Mouse (Mus musculus) activated CD4-positive, CD25-positive, alpha-beta regulatory T cell (primary cell): ENCODE measurements around the gene Tas1r1. TPM values are rescaled to one million over a fixed set of nuclear protein-coding genes. Genes with fewer than 3 reads are reported as not detected.

Source experiments
- polyA plus RNA-seq, 2 experiments: library from polyadenylated mRNA; unstranded; fragments of 100-300 nt; shearing (Covaris generic); gene quantifications; one replicate each; pipeline ENCODE4 v1.2.1; 2017

The Tas1r1 gene
- polyA plus RNA-seq: under 1 TPM in 1 of 2 experiments, not detected in 1; 0.07 TPM

DNA sequence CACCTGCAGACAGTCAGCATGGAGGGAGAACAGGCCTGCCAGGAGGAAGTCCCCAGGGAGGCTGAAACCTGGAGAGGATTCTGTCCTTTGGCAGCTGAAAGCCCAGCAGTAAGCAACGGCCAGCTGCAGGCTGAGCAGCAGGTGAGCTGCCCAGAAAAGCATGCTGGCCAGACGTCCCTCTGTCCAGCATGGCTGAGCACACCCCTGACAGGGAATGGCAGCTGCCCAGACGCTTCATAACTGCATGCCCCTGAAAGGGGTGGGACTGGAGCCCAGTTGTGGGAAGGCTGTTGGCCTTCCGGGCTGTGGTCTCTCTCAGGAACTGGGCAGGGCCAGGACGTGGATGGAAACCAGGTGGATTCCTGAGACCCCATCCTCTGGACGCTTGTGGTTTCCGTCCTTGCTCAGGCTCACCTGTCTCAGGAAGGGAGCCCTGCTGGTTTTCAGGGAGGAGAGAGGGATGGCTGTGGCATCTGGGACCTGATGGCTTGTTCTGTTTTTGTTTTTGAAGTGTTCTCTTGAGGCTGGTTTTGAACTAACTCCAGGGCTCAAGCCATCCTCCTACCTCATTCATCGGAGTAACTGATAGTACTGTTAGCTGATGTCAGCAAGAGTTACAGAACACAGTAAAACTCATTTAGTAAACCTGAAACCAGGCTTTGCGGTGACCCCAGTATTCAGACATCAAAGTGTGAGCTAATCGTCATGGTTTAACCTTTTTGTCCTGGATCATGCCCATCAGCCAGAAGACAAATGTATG, at the start of gene Tas1r1:
Gene Tas1r1 (minus strand): TSS at position 344 of the 760 bp plus-strand sequence.

DNA sequence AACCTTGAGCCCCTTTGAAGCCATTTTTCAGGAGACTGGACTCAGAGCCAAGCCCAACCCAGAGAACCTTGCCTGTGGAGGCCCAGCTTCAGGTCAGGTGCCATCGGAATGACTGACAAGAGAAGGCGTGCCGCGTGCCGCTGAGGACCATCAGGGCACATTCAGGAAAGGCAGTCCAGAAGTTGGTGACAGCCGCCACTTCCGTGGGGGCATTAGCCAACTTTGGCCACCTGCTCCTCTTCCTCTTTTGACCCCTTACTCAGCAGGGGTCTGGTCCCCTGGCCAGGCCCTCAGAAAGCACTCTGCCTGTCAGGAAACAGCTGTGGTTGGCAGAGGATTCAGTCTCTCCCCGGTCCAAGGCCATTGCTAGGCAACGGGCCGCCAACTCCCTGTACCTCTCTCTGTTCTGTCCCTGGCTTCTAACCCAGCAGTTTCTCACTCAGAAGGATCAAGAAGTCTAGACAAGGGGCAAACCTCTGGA, 33.8 kb upstream of the Tas1r1 start, which contains the start of gene Plekhg5:
Gene Plekhg5 (plus strand): TSS at position 378 of the 481 bp plus-strand sequence.

DNA sequence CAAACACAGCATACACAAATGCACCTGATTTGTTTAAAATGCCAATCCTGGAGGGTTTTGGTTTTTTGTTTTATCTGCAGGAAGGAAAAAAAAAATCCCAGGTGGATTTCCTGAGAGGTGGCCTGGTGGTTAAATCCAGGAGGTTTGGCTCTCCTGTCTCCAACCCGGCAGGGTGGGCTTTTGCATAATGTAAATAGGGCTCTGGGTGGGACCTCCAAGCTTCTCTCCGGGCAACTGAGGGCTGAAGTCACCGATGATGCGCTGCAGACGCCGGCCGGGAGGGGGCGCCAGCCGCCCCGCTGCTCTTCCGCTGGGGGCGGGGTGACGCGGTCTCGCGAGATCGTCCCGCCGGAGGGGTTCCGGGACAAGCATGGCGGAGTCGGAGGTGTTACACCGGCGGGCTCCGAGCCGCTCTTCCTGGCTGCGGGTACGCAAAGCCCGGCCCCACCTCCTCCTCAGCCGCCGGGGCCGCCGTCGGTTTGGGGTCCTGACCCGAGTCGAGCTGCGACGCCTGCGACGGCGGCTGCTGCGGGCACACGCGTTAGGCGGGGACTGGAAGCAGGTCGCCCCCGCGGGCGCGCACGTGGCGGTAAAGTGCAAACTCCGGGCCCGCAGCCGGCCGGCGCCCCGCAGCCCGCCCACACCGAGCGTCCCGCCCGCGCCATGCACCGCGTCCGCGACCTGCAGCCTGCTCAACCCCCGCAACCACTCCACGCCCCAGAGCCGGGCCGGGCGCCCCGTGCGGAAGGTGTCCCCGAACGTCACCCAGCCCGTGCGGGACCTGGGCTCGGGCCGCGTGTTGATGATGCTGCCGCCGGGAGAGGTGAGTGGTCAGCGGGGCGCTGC, 840 bp upstream of the Tas1r1 start, which contains the start of gene Nol9:
Gene Nol9 (plus strand): TSS at position 337 of the 846 bp plus-strand sequence.

DNA sequence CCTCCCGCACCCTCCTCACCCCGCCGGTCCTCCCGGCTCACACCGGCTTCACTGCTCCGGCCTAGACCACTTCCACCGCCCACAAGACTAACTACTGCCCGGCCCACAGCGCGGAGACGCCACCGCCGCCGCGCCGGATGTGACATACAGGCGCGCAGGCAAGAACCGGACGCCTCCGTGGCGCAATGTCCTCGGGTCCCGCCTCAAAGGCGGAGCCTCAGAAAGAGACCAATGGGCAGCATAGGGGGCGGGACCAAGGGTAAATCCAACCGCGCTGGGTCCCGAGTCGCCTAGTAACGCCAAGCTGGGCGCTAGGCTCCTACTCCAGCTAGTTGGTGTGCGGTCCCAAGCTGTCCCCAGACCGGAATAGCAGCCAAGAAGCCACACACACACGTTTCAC, 10.8 kb downstream of the Tas1r1 start, which contains the start of gene Zbtb48:
Gene Zbtb48 (minus strand): TSS at position 148 of the 400 bp plus-strand sequence.

DNA sequence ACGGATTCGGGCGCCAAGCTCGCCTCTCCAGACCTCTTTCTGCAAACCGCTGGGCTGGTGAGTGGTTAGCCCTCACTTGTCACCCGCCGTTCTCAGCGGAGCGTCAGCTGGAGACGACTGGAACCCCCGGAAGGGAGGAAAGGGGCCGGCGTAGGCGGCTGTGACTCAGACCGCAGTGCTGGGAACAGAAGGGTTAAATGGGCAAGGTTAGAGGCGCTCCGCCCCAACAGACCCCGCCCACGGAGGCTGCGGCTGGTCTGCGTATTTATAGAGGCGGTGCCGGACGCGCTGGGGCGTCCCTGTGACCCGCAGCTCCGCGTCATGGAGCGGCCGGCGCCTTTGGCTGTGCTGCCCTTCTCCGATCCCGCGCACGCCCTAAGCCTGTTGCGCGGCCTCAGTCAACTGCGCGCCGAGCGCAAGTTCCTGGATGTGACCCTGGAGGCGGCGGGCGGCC, 29.7 kb downstream of the Tas1r1 start, which contains the start of gene Klhl21:
Gene Klhl21 (plus strand): TSS at position 182 of the 454 bp plus-strand sequence.

DNA sequence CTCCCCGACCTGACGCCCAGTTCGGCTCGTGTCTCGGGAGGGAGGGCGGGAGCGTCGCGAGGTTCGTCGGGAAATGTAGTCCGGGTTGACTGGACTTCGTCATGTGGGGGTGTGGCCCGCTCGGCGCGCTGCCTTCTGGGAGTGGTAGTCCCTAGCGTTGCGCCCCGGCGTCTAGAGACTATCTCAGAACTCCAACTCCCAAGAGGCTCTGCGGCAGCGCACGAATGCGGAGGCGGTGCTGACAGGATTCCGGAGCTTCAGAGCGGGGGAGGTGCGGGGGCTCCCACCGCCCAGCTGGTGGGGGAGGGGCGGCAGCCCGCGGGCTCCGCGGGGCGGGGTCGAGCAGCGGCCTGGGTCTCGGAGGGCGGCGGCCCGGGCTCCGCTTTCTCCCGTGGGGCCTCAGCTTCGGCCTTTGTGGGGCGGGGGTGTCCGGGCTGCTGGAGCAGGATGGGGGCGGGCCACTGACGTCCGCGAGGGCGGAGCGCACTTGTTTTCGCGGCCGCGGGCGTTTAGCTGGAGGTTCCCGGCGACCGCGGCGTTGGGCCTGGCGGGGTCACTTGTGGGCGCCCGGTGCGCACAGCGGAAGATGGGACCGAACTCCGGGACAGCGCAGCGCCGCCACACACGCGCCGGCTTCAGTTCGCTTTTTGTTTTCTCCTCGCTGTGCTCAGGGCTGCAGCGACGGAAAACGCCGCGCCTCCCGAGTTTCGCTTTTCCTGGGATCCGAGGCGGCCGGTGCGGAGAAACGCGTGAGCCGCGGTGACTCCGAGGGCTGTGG, 42.0 kb downstream of the Tas1r1 start, which contains the start of gene Phf13:
Gene Phf13 (minus strand): TSS at position 86 of the 778 bp plus-strand sequence.

DNA sequence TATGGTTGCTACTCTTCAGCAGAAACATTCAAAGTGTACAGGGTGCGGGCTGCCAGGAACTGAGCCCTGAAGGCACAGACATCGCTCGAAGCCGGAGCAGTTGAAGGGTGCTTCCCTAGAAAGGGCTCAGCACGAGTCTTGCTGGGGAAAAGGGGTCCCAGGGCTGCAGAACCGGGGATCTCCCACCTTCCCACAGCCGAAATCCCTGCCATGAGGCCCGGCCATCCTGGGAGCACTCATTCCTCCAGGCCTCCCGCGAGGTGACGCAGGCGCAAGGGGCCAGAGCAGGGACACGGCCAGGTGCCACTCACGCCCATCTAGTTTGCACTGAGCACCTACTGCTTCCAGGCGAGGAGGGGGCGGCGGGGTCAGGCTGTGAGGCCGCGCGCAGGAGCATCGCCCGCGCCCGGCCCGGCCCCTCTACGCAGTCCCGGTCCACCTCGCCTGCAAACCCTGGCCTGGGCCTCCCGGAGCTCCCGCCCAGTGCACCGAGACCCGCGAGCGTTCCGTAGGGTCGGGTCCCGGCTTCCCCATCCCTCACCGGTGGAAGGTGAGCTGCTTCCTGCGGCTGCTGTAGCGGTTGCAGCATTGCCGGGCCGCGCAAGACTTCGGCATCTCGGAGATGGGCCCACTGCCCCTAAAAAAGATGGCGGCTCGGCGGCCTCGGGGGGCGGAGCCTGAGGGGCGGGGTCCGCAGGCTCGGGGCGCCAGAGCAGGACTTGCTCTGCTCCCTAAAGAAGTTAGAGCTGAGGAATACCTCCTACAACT, 49.8 kb downstream of the Tas1r1 start, which contains the start of gene Thap3:
Gene Thap3 (minus strand): TSS at position 656 of the 768 bp plus-strand sequence.

Other genes starting within 250 kb of the Tas1r1 start
- gene Camta1, start 176.7 kb downstream of the Tas1r1 start, polyA plus RNA-seq: 10 to 100 TPM; 40.4 to 59.0 TPM
- gene Dnajc11, start 104.9 kb downstream of the Tas1r1 start, polyA plus RNA-seq: 10 to 100 TPM; 39.6 to 50.9 TPM
- 100 to 1,000 TPM in 1 of 2 experiments, 10 to 100 TPM in 1; 96.1 to 108 TPM for gene Thap3, start 49.6 kb downstream of the Tas1r1 start, polyA plus RNA-seq
- gene Phf13, start 42.3 kb downstream of the Tas1r1 start, polyA plus RNA-seq: 10 to 100 TPM in 1 of 2 experiments, 1 to 10 TPM in 1; 9.8 to 17.5 TPM
- gene Klhl21, start 29.8 kb downstream of the Tas1r1 start, polyA plus RNA-seq: 10 to 100 TPM; 10.1 to 14.7 TPM
- 10 to 100 TPM; 21.2 to 27.7 TPM for gene Zbtb48, start 10.9 kb downstream of the Tas1r1 start, polyA plus RNA-seq
- 10 to 100 TPM; 36.6 to 38.0 TPM for gene Nol9, start 753 bp upstream of the Tas1r1 start, polyA plus RNA-seq
- 1 to 10 TPM; 6.9 to 9.2 TPM for gene Plekhg5, start 33.9 kb upstream of the Tas1r1 start, polyA plus RNA-seq
- gene Tnfrsf25, start 77.4 kb upstream of the Tas1r1 start, polyA plus RNA-seq: 100 to 1,000 TPM; 104 to 200 TPM
- 10 to 100 TPM; 22.4 to 22.6 TPM for gene Espn, start 113.8 kb upstream of the Tas1r1 start, polyA plus RNA-seq
- under 1 TPM in 1 of 2 experiments, not detected in 1; 0.17 TPM for gene Hes2, start 120.3 kb upstream of the Tas1r1 start, polyA plus RNA-seq
- gene Acot7, start 139.6 kb upstream of the Tas1r1 start, polyA plus RNA-seq: 100 to 1,000 TPM in 1 of 2 experiments, 10 to 100 TPM in 1; 53.7 to 161 TPM
- under 1 TPM; 0.20 to 0.23 TPM for gene Gpr153, start 235.7 kb upstream of the Tas1r1 start, polyA plus RNA-seq